Mouse (Mus musculus) neural tube, embryonic 15.5 days (tissue): ENCODE measurements around the gene Bmpr1b. TPM values are rescaled to one million over a fixed set of nuclear protein-coding genes. Genes with fewer than 3 reads are reported as not detected.

Source experiments
- ATAC-seq: fragments of 200-750 bp; cut with Nextera tagmentation; 2 replicates; pipeline ENCODE4 v1.8.0; 2017; ENCODE audit warnings: mild to moderate bottlenecking, moderate TSS enrichment, moderate library complexity; ENCODE audit not compliant: low FRiP score
- H3K27ac ChIP-seq: fragments of 300-500 bp; sonication (generic); replicated peaks from 2 replicates; pipeline ENCODE4 v1.5.1; 2015; ENCODE audit warnings: mild to moderate bottlenecking, inconsistent platforms
- H3K27me3 ChIP-seq: fragments of 300-500 bp; sonication (generic); replicated peaks from 2 replicates; pipeline ENCODE4 v1.6.1; 2015; ENCODE audit warnings: inconsistent platforms
- H3K36me3 ChIP-seq: fragments of 300-500 bp; sonication (generic); 2 replicates; pipeline ENCODE4 v1.6.1; 2015; ENCODE audit warnings: inconsistent platforms
- H3K4me1 ChIP-seq: fragments of 300-500 bp; sonication (generic); 2 replicates; pipeline ENCODE4 v1.6.1; 2015; ENCODE audit warnings: inconsistent platforms
- H3K4me2 ChIP-seq: fragments of 300-500 bp; sonication (generic); 2 replicates; pipeline ENCODE4 v1.6.1; 2015; ENCODE audit warnings: inconsistent platforms, mild to moderate bottlenecking, moderate library complexity
- H3K4me3 ChIP-seq: fragments of 300-500 bp; sonication (generic); replicated peaks from 2 replicates; pipeline ENCODE4 v1.5.1; 2015; ENCODE audit warnings: mild to moderate bottlenecking, inconsistent platforms
- H3K9ac ChIP-seq: fragments of 300-500 bp; sonication (generic); replicated peaks from 2 replicates; pipeline ENCODE4 v1.6.1; 2015; ENCODE audit warnings: mild to moderate bottlenecking, inconsistent platforms
- H3K9me3 ChIP-seq: fragments of 300-500 bp; sonication (generic); replicated peaks from 2 replicates; pipeline ENCODE4 v1.6.1; 2016; ENCODE audit warnings: inconsistent platforms
- WGBS: fragments of 180-500 bp; shearing (Covaris S2); methylation state at CpG from one replicate; pipeline ENCODE4 v1.1.7; 2015; ENCODE audit warnings: mixed read lengths; 5-methylcytosine and 5-hydroxymethylcytosine counted together
- polyA plus RNA-seq: library from polyadenylated mRNA; unstranded; fragments of >200 nt; fragmentation: Nextera tagmentation; extraction: Ambion mirVana; gene quantifications from 2 replicates; pipeline ENCODE4 v1.2.1, GENCODE M21; 2015

The Bmpr1b gene
- polyA plus RNA-seq, 1 experiment from 2014 or later: 4.8 TPM

DNA sequence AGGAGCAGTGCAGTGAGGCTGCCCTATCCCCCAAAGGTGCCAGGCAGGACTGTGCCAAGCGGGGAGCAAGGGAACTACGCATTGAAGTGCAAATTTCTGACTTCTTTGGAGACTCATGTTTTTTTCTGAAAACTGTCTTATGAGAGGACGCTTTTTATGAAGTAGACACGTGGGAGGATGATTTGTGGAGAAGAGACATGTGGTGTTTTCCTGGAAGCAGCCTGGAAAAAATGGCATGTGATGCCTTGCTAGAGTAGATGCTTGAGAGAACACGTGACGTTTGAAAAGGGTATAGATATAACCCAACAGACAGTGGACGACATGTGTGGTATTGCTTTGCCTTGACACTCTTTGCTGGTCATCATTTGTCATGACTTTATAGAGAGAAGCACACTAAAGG lies 319.1 kb downstream of the Bmpr1b start:
- H3K36me3 ChIP-seq: no peaks in the 10 kb centered on the region; the same call in 1 of the 2 replicates
- H3K4me3 ChIP-seq: no peak overlapping the region
- H3K4me1 ChIP-seq: no peaks in the 10 kb centered on the region
- no peak overlapping the region for H3K27ac ChIP-seq
- no peaks in the 10 kb centered on the region for H3K27me3 ChIP-seq
- 70% methylated on average over 7 of the region's 7 CpGs for WGBS
- H3K9me3 ChIP-seq: no peaks in the 10 kb centered on the region
- no peak overlapping the region for H3K9ac ChIP-seq
- H3K4me2 ChIP-seq: no peak overlapping the region
- no peak for ATAC-seq

DNA sequence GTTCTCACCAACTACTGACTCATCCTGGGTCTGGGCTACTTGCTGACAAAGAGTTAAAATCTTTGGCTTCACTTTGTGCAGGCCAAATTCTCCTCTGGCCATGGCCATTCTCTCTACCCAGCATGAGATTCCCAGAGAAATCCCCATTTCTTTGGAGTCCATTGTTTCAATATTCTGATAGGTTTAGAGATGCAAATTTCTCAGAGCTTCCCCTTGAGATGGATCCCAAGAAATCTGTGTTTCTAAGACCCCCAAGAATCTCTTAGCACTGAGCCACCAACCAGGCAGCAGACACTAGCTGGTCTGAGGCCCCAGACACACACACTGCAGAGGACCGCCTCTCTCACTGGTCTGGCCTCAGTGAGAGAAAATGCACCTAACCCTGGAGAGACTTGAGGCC lies 320.0 kb downstream of the Bmpr1b start:
- Histone ChIP-seq H3K27ac (no peak overlapping the region), H3K9me3 (no peaks in the 10 kb centered on the region), H3K4me3 (no peak overlapping the region), H3K4me2 (no peak overlapping the region), H3K4me1 (no peaks in the 10 kb centered on the region), H3K9ac (no peak overlapping the region), H3K36me3 (no peaks in the 10 kb centered on the region; the same call in 1 of the 2 replicates), H3K27me3 (no peaks in the 10 kb centered on the region)
- ATAC-seq: no peak
- 63% methylated on average over 1 of the region's 1 CpGs for WGBS

- no peak for ATAC-seq
- WGBS: 46% methylated on average over 7 of the region's 7 CpGs
- H3K36me3 ChIP-seq: no peaks in the 10 kb centered on the region
These were observed 330.4 kb downstream of the Bmpr1b start for GRCm38 (mm10) chr3:141838864-141839263.

GRCm38 (mm10) chr3:141831135-141831534 lies 338.1 kb downstream of the Bmpr1b start:
- H3K9ac ChIP-seq: no peak overlapping the region
- H3K4me3 ChIP-seq: no peak overlapping the region
- 17% methylated on average over 3 of the region's 3 CpGs for WGBS
- H3K27ac ChIP-seq: no peak overlapping the region
- H3K9me3 ChIP-seq: no peaks in the 10 kb centered on the region
- H3K4me2 ChIP-seq: no peak overlapping the region
- peak; percentile 78; the same call in 1 of the 2 replicates for ATAC-seq
- peaks cover 9% of the 10 kb centered on the region for H3K36me3 ChIP-seq
- no peaks in the 10 kb centered on the region for H3K4me1 ChIP-seq
- H3K27me3 ChIP-seq: no peaks in the 10 kb centered on the region

More at GRCm38 (mm10) chr3:141838864-141839263, 330.4 kb downstream of the Bmpr1b start:
- Histone ChIP-seq H3K4me2 (no peak overlapping the region), H3K4me1 (no peaks in the 10 kb centered on the region), H3K4me3 (no peak overlapping the region), H3K9ac (no peak overlapping the region), H3K27me3 (no peaks in the 10 kb centered on the region), H3K9me3 (no peaks in the 10 kb centered on the region), H3K27ac (no peak overlapping the region)

DNA sequence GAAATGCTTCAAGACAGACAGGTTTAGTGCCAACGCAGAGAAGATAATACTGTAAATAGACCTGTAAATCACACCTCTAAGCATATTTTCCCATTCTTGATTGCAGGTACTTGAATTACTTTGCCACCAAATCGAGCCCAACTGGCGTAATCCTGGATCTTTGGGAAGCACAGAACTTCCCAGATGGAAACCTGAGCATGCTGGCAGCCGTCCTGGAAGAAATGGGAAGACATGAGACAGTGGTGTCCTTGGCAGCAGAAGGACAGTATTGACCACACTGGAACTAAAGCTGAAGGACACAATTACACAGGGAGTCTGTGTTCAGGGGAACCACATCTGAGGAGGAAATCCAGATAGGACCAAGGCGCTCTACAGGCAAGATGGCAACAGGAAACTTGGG lies 340.9 kb downstream of the Bmpr1b start:
- Histone ChIP-seq H3K36me3 (peaks cover 9% of the 10 kb centered on the region), H3K4me1 (no peaks in the 10 kb centered on the region), H3K27me3 (no peaks in the 10 kb centered on the region), H3K27ac (no peak overlapping the region), H3K4me2 (no peak overlapping the region), H3K9me3 (no peaks in the 10 kb centered on the region), H3K4me3 (no peak overlapping the region), H3K9ac (no peak overlapping the region)
- WGBS: 90% methylated on average over 5 of the region's 5 CpGs
- no peak for ATAC-seq

DNA sequence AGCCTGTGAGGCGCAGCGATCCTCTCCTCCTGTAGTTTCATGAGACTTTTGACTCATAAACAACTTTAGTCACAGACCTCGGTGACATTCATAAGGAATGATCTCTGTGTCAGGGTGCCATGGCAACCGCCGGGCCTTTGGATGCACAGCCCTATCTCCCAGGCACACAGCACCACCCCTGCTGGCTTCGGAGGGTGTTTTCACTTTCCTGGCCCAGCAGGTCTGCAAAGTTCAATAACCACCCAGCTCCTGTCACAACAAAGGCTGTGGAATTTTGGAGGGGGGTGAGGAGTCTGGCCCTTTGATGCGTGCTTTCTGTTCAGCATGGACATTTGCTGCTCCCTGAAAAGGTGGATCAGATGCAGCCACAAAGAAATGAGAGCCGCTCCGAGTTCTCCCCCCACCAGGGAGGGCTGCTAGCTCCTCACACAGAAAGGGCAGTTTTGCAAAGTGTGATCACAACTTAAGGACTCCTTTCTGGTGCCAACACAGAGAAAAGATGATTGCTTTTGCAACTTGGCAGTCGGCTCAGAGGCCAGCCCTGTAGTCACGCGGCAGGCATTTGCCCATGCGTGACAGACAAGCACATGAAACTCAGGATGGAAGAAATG lies 349.8 kb downstream of the Bmpr1b start:
- Histone ChIP-seq H3K36me3 (no peaks in the 10 kb centered on the region), H3K27ac (peak overlapping the region; percentile 13; the same call in 1 of the 2 replicates), H3K4me2 (peak overlapping the region; percentile 37), H3K9me3 (no peaks in the 10 kb centered on the region), H3K4me3 (no peak overlapping the region), H3K4me1 (peaks cover 17% of the 10 kb centered on the region), H3K27me3 (no peaks in the 10 kb centered on the region), H3K9ac (no peak overlapping the region)
- peak; percentile 88 for ATAC-seq
- 5% methylated on average over 13 of the region's 13 CpGs for WGBS

- Histone ChIP-seq H3K4me3 (no peak overlapping the region), H3K4me1 (peaks cover 17% of the 10 kb centered on the region), H3K9me3 (no peaks in the 10 kb centered on the region), H3K4me2 (peak overlapping the region; percentile 37), H3K9ac (no peak overlapping the region), H3K36me3 (no peaks in the 10 kb centered on the region), H3K27ac (no peak overlapping the region; the same call in 1 of the 2 replicates), H3K27me3 (no peaks in the 10 kb centered on the region)
- ATAC-seq: peak; percentile 51; the same call in 1 of the 2 replicates
- 7% methylated on average over 3 of the region's 3 CpGs for WGBS
These were observed 350.5 kb downstream of the Bmpr1b start for GRCm38 (mm10) chr3:141818615-141819312.

DNA sequence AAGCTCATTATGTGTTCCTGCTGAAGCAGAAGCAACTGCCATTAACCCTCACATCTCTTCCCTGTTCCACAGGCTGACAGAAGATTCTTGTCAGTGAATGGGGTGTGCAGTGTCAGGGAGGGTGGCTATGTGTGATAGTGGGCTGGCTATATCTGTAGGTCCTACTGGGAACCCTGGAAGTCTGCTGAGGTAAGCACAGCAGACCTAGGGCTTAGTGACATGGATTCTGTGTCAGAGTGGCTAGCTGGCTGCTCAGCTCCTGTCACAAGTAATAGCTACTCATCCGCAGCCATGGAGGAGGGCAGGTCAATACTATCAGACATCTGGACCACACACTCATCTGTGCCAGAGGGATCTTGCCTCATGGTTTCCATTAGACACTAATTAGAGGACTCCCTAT lies 354.4 kb downstream of the Bmpr1b start:
- no peak for ATAC-seq
- peaks cover 14% of the 10 kb centered on the region for H3K4me1 ChIP-seq
- no peaks in the 10 kb centered on the region for H3K9me3 ChIP-seq
- WGBS: 93% methylated on average over 1 of the region's 1 CpGs
- H3K4me2 ChIP-seq: no peak overlapping the region
- H3K27me3 ChIP-seq: no peaks in the 10 kb centered on the region
- H3K4me3 ChIP-seq: no peak overlapping the region
- no peaks in the 10 kb centered on the region for H3K36me3 ChIP-seq
- H3K27ac ChIP-seq: no peak overlapping the region
- H3K9ac ChIP-seq: no peak overlapping the region

GRCm38 (mm10) chr3:141811348-141811747 lies 357.9 kb downstream of the Bmpr1b start:
- whole genome bisulfite sequencing: 39% methylated on average over 2 of the region's 2 CpGs
- no peaks in the 10 kb centered on the region for H3K36me3 ChIP-seq
- no peaks in the 10 kb centered on the region for H3K9me3 ChIP-seq
- H3K27me3 ChIP-seq: no peaks in the 10 kb centered on the region
- no peak overlapping the region for H3K4me2 ChIP-seq
- no peak overlapping the region for H3K4me3 ChIP-seq
- H3K9ac ChIP-seq: no peak overlapping the region
- no peak overlapping the region for H3K27ac ChIP-seq
- ATAC-seq: no peak
- H3K4me1 ChIP-seq: peaks cover 3% of the 10 kb centered on the region

DNA sequence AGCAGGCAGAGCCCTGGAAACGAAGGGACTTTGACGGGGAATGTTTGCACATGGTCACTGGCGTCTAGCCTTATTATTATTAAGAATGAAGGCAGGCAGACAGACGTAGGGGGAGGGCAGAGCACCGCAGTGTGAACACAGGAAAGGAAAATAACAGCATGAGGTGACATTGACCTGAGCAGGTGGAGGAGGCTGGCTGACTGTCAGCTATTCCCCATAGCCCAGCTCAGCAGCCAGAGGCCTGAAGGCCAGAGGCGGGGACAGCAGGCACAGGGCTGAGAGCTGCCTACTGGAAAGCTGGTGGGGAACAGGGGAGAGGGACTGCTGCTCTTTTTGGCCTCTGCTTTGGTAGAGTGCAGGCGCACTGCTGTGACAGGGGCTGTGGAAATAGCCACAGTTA lies 358.3 kb downstream of the Bmpr1b start:
- no peak overlapping the region for H3K4me2 ChIP-seq
- no peaks in the 10 kb centered on the region for H3K9me3 ChIP-seq
- no peak overlapping the region for H3K4me3 ChIP-seq
- no peaks in the 10 kb centered on the region for H3K36me3 ChIP-seq
- H3K9ac ChIP-seq: no peak overlapping the region
- H3K27ac ChIP-seq: no peak overlapping the region
- H3K4me1 ChIP-seq: peaks cover 3% of the 10 kb centered on the region
- 41% methylated on average over 7 of the region's 7 CpGs for WGBS
- no peak for ATAC-seq
- H3K27me3 ChIP-seq: no peaks in the 10 kb centered on the region

GRCm38 (mm10) chr3:141809581-141809980 lies 359.6 kb downstream of the Bmpr1b start:
- Histone ChIP-seq H3K9me3 (no peaks in the 10 kb centered on the region), H3K27ac (no peak overlapping the region), H3K4me3 (no peak overlapping the region), H3K27me3 (no peaks in the 10 kb centered on the region), H3K36me3 (no peaks in the 10 kb centered on the region), H3K4me1 (peaks cover under 1% of the 10 kb centered on the region; the same call in 1 of the 2 replicates), H3K4me2 (no peak overlapping the region), H3K9ac (no peak overlapping the region)
- WGBS: 83% methylated on average over 3 of the region's 3 CpGs
- no peak for ATAC-seq

- no peak overlapping the region for H3K9ac ChIP-seq
- H3K27me3 ChIP-seq: no peaks in the 10 kb centered on the region
- 33% methylated on average over 5 of the region's 5 CpGs for WGBS
- H3K27ac ChIP-seq: peak overlapping the region; percentile 71; the same call in 1 of the 2 replicates
- no peak overlapping the region for H3K4me3 ChIP-seq
- no peaks in the 10 kb centered on the region for H3K36me3 ChIP-seq
- H3K9me3 ChIP-seq: no peaks in the 10 kb centered on the region
- ATAC-seq: peak; percentile 87
- peaks cover 4% of the 10 kb centered on the region; the same call in 1 of the 2 replicates for H3K4me1 ChIP-seq
- H3K4me2 ChIP-seq: no peak overlapping the region
These were observed 365.1 kb downstream of the Bmpr1b start for GRCm38 (mm10) chr3:141804133-141804532.
